Mouse (Mus musculus): ENCODE measurements around the gene Incenp.
A peak's percentile ranks its signal among the peaks of the same experiment; 100 is the strongest.
"Not testable (repeated sequence)": the region's sequence is repeated elsewhere in the genome, so short reads cannot be mapped to it uniquely, and the experiment has no call there.

- peak; percentile 67 for TF ChIP-seq CTCF (IDR thresholded peaks at IDR 0.05; ENCODE audit: low read depth)
- TF ChIP-seq EP300 (IDR thresholded peaks at IDR 0.05; ENCODE audit: low read depth) = not testable (repeated sequence)
Measured at GRCm38 (mm10) chr19:9836581-9837340, 62.6 kb downstream of the Incenp start.
